Mouse (Mus musculus) heart, postnatal 4 days (tissue): ENCODE data around the gene Kcnk18. TPM values are rescaled to one million over a fixed set of nuclear protein-coding genes. Genes with fewer than 3 reads are reported as not detected.

Experiments used
- DNase-seq: peaks from one replicate; pipeline ENCODE4 v3.0.0; 2021
- total RNA-seq, 2 experiments: library from RNA; stranded (reverse); gene quantifications; 2 replicates each; pipeline ENCODE4 v1.2.3; 2021

The Kcnk18 gene
- total RNA-seq = not detected

- DNase-seq = no peak
These were observed at the start of gene Kcnk18 for GRCm38 (mm10) chr19:59218991-59219390. TSS of gene Kcnk18 (plus strand) at chr19:59219214.

- DNase-seq = peak; percentile 25
These were observed 48.9 kb upstream of the Kcnk18 start, which contains the start of gene Vax1 for GRCm38 (mm10) chr19:59169936-59170765. TSS of gene Vax1 (minus strand) at chr19:59170056.

GRCm38 (mm10) chr19:59170766-59171095, 48.3 kb upstream of the Kcnk18 start:
- no peak for DNase-seq

GRCm38 (mm10) chr19:59171151-59171870, 47.7 kb upstream of the Kcnk18 start:
- DNase-seq = no peak

GRCm38 (mm10) chr19:59171871-59172245, 47.2 kb upstream of the Kcnk18 start:
- DNase-seq = no peak

GRCm38 (mm10) chr19:59172781-59173180, 46.2 kb upstream of the Kcnk18 start:
- no peak for DNase-seq

GRCm38 (mm10) chr19:59173341-59174015, 45.5 kb upstream of the Kcnk18 start:
- no peak for DNase-seq

GRCm38 (mm10) chr19:59184000-59184399, 35.0 kb upstream of the Kcnk18 start:
- DNase-seq = peak; percentile 60

- DNase-seq = no peak
These were observed 30.0 kb upstream of the Kcnk18 start for GRCm38 (mm10) chr19:59188981-59189380.

- no peak for DNase-seq
These were observed 28.4 kb upstream of the Kcnk18 start for GRCm38 (mm10) chr19:59190431-59191122.

GRCm38 (mm10) chr19:59191123-59191505, 27.9 kb upstream of the Kcnk18 start:
- no peak for DNase-seq

GRCm38 (mm10) chr19:59192491-59192890, 26.5 kb upstream of the Kcnk18 start:
- DNase-seq = no peak

- DNase-seq = no peak
These were observed 25.6 kb upstream of the Kcnk18 start for GRCm38 (mm10) chr19:59193456-59193855.

- no peak for DNase-seq
These were observed 24.8 kb upstream of the Kcnk18 start for GRCm38 (mm10) chr19:59193986-59194820.

GRCm38 (mm10) chr19:59195181-59195770, 23.7 kb upstream of the Kcnk18 start:
- no peak for DNase-seq

GRCm38 (mm10) chr19:59196111-59196666, 22.8 kb upstream of the Kcnk18 start:
- DNase-seq = peak; percentile 73

- peak; percentile 74 for DNase-seq
These were observed 20.9 kb upstream of the Kcnk18 start for GRCm38 (mm10) chr19:59198161-59198560.

GRCm38 (mm10) chr19:59208475-59208874, 10.5 kb upstream of the Kcnk18 start:
- DNase-seq = peak; percentile 78

- peak; percentile 1 for DNase-seq
These were observed 10.0 kb upstream of the Kcnk18 start for GRCm38 (mm10) chr19:59208986-59209385.

- DNase-seq = no peak
These were observed 2.1 kb upstream of the Kcnk18 start for GRCm38 (mm10) chr19:59216891-59217290.

- DNase-seq = no peak
These were observed 2.1 kb downstream of the Kcnk18 start for GRCm38 (mm10) chr19:59221131-59221530.
